Mouse (Mus musculus) thymus, postnatal 25 days (tissue): Measurements from ENCODE around the gene Baiap2l1.
"Not testable (repeated sequence)": the region's sequence is repeated elsewhere in the genome, so short reads cannot be mapped to it uniquely, and the experiment has no call there.

Source experiments
- DNase-seq: peaks from one replicate; pipeline ENCODE4 v3.0.0; 2022

Baiap2l1 gene

DNA sequence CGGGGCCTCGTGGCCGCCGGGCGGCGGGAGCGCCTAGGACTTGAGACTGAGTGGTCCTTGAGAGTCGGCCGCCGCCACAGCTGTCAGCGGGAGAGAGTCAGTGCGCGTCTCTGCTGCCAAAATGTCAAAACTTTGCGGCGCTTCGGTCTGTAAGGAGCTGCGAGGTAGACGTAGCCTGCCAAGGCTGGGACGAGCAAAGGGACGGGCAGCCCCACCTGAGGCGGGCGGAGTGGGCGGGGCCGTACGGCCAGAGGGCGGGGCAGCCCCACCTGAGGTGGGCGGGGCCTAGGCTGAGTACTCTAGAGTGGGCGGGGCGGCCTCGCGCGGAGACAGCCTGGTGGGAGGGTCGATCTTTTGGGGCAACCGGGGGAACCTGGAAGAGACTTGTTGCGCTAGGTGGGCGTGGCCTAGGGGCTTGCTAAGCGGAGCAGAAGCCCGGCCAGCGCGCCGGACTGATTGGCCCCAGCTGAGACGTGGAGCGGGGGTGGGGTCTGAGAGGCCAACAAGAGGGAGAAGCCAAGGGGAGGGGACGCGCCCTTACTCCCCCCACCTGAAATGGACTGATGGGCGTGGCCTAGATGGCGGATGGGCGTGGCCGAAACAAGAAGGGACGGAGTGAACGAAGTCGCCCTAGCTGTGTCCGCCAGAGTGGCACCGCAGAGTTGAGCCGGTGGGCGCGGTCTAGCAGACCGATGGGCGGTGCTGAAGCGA is at the start of gene Baiap2l1:
Baiap2l1 (minus strand) TSS at position 232 of the 711 bp plus-strand sequence.
- DNase-seq = peak; percentile 58

DNA sequence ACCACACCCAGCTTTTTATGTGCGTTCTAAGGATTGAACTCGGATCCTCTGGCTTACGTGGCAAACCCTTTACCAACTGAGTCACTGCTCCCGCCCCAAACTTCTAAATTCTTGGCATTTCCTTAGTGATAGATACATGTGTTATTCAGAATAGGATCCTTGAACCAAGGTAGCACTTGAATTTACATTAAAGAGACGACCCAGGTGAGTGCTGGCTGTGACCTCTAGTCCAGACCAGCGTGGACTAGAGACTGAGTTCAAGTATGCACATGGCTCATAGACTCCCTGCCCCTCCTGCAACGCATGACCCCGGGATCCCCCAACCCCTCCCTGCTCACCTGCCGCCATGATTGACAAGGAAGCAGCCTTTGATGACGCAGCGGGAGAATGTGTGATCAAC is 48.3 kb upstream of the Baiap2l1 start:
- no peak for DNase-seq

DNA sequence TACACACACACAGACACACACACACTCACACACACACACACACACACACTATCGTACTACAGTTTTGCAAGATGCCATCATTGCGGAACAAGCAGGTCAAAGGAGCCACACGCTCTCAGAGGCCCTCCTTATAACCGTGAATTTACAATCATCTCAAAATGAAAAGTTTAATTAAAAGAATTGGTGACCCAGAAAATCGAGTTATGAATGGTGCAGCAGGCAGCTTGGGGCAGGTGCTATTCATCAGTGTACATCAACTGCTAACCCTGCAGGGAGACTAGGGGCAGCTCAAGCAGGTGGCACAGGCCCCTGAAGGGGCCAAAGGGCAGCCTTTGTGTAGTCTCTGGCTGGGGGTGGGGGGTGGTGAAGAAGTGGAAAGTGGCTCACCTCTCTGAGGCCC is 42.9 kb upstream of the Baiap2l1 start:
- no peak for DNase-seq

DNA sequence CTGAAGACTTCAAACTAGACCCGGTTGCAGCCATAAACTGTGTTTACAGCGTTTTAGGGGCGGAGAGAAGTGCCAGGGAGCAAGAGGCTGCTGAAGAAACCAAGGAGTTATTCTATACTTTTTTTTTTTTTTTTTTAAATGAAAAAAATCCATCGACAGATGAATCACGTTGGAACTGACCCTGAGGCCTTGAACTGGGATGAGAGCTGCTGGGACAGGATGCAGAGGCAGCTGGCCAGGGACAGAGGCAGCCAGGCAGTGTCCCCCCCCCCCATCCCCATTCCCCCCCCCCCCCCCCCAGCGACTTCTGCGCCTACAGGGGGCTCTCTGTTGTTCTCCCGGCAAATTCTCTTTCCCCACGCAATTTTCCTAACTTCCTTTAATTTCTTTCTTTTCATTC is 39.7 kb upstream of the Baiap2l1 start:
- no peak for DNase-seq

DNA sequence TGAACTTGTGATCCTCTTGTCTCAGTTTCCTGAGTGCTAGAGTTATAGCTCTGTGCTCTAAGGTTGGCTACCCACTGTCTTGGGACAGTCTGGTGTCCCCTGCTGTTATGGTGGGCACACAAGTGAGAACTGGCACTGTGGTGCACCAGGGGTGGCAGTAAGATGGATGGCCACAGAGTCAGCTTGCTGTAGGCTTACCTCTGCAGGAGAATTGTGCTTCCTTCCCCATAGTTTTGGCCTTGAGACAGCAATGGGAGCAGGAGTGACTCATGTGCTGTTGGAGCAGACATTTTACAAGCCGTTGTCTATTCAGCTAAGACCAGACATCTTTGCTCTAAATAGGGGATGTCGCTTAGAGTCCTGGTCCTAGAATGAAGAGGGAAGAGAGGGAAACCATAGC is 36.2 kb upstream of the Baiap2l1 start:
- DNase-seq = no peak

DNA sequence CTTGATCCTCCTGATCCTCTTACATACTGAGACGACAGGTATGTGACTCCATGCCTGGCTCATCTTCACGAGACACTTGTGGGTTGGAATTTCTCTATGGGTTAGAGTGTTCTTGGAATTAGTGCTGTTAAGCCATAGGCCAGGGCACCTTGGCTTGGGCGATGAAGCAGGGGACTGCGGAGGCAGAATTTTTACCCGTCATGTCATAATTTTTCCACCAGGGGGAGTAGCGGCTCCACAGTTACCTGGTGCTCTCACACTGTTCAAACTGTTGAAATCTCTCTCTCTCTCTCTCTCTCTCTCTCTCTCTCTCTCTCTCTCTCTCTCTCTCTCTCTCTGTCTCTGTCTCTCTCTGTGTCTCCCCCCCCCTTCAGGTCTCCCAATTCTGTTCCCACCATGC is 29.9 kb upstream of the Baiap2l1 start:
- DNase-seq = peak; percentile 22

DNA sequence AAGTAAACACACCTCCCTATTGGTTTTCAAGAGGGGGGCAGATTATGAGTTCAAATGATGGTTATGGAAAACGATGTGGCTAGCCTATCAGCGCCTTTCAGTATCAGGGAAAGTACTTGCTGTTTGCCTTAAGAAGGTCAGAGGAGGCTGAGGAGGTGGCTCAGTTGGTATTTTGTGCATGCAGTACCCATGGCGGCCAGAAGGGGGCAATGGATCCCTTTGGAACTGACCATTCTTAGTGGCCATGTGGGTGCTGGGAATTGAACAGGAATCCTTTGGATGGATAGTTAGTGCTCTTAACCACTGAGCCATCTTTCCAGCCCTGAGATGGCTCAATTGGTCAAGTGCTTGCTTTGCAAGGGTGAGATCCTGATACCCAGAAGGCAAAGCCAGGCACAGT is 26.0 kb upstream of the Baiap2l1 start:
- DNase-seq = peak; percentile 5

DNA sequence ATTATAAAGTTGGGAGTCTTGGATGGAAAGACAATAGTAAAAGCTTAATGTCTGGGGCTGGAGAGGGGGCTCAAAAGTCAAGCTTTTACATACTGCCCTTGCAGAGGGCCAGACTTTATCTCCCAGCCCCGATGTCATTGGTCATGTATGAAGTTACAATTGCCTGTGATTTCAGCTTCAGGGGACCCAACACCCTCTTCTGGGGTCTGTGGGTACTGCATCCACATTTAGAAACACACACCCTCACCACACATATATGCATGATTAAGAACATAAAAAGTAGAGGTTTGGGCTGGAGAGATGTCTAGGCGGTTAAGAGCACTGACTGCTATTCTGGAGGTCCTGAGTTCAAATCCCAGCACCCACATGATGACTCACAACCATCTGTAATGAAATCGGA is 23.9 kb upstream of the Baiap2l1 start:
- no peak for DNase-seq

DNA sequence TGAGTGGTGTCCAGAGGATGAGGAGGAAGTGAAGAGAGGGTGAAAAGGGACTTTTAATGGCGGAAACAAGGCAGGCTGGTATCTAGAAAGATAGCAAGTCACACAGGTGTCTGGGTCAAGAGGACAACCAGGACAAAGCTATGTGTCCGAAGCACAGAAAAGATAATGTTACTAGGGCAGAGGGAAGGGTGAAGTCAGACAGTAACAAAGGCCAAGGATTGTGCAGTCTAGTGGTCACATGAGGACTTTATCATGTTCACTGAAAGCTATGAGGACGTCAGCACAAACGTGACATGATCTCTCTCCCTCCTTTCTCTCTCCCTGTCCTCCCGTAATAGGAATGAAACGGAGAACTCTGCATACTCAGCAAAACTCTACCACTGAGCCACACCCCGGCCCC is 22.8 kb upstream of the Baiap2l1 start:
- DNase-seq = no peak

DNA sequence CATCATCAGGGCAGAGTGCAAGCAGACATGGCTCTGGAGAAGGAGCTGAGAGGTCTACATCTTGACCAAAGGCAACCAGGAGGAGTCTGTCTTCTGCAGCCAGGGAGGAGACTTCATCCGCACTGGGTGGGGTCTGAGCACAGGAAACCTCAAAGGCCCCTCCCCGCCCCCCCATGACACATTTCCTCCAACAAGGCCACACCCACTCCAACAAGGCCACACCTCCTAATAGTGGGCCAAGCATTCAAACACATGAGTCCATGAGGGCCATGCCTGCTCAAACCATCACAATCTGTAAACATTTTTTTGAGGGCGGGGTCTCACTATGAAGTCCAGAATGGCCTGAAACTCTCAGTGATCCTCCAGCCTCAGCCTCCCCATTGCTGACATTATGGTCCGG is 21.5 kb upstream of the Baiap2l1 start:
- no peak for DNase-seq

DNA sequence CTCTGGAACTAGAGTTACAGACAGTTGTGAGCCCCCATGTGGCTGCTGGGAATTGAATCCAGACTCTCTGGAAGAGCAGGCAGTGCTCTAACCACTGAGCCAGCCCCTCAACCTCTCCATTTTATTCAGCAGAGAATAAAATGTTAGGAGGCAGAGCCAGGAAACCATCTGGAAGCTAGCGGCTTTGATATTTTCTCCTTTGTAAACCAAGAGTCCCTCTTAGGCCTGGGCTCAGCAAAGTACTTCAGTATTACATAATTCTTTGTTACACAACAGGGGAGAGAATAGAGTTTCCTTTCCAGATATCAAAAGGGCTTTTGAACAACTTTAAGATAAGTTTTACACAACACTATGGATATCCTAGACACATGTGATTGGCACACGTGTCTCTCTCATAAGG is 15.0 kb upstream of the Baiap2l1 start:
- no peak for DNase-seq

DNA sequence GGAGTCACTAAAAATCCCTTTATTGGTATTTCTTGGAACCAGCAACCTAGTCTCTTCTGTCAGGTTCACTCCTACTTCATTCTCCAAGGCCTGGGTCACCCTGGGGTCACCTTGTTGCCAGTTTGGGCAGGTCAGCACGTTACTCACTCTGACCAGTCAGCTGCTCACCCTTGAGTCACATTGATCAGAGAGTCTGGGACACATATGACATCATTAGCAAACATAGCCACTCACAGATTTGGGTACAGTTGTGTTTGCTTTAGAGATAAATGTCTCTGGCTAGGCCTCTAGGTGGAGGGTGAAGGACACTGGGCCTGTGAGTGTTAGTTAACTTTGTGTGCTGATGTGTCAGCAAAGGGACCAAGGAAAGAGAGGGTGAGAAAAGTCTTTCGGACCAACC is 14.3 kb upstream of the Baiap2l1 start:
- DNase-seq = no peak

DNA sequence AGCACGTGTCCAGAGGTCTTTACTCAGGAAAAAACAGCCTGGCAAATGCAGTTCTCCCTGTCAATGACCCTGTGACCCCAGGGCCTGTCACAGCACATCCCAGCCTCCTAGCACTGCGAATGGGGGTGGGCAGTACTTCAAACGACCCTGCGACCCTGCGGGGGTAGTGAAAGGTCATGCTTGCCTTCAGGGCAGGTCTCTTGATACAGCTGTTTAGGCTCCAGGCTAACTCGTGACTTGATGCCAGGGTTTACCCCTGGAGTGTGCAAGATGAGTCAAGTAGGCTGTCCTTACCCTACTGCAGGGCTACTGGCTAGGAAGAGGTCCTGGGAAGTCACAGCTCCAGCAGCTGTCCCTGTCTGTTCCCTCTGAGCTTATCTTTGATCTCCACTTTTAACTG is 13.1 kb upstream of the Baiap2l1 start:
- DNase-seq = no peak

DNA sequence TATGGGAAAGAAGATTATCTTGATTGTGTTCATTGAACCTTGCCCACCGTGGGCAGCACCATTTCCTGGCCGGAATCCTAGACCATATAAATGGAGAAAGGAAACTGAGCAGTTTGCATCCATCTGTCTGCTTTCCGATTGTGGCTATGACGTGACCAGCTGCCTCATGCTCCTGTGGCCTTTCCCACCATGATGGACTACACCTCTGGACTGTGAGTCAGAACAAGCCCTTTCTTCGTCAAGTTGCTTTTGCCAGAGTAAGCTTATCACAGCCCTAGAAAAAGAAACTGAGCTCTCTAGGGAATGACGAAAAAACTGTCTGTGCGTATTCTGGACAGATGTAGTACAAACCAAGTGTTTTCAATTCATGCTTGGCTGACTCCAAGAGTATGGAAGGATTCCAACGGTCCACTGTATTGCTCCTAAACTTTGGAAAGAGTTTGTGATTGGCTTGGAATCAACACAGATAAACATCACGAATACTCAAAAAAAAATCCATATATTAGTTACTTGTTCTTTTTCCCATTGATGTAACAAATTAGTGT is 10.8 kb upstream of the Baiap2l1 start:
- DNase-seq = no peak

DNA sequence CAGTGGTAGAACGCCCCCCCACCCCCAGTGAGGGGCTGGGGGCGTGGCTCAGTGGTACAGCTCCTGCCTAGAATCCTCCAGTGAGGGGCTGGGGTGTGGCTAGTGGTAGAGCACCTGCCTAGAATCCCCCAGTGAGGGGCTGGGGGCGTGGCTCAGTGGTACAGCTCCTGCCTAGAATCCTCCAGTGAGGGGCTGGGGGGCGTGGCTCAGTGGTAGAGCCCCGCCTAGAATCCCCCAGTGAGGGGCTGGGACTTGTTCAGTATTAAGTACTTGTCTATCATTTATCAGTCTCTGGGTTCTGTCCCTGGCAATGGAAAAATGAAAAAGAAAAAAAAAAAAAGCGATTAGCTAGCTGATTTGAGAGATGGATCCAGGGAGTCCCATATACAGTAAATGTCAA is 8.6 kb upstream of the Baiap2l1 start:
- not testable (repeated sequence) for DNase-seq

DNA sequence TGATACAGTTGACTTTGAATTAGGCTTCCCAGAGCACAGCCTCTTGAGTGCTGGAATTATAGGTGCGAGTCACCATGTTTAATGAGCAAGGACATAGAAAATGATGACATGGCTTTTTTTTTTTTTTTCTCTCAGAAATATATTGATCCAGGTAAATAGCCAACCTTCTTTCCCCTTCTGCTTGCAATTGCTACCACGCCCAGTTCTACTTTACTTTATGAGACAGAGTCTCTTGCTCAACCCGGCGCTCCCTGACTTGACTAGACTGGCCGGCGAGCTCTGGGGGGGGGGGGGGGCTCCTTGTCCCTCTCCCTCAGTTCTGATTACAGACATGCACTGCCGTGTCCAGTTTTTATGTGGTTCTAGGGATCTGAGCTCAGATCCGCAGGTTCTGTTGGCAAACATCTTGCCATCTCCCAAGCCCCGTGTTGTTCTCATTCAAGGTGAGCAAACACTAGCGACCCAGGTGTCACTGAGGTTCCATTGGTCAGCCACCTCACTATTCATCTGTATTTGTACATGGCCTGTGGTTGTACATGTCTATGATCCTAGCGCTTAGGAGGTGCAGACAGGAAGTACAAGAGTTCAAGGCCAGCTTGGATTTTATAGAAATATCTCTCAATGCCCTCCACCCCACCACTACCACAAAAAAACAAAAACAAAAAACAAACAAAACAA is 6.9 kb upstream of the Baiap2l1 start:
- DNase-seq = no peak

DNA sequence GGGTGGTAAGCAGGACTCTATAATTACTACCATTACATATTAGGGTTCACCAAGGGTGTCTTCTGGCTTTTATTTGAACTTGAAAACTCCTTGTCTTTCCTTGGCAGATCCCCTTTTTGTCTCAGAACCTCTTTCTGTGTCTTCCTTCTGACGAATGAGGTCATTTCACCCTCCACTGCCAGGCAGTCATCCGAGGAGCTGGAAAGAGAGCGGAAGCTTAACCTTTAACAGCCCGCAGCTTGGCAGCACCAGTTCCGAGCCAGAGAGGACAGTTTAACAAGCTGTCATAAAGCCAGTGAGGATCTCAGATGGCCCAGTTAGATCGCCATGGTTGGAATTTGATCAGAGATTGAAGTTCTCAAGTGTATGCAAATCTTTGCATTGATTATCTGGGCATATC is 2.4 kb upstream of the Baiap2l1 start:
- DNase-seq = no peak

DNA sequence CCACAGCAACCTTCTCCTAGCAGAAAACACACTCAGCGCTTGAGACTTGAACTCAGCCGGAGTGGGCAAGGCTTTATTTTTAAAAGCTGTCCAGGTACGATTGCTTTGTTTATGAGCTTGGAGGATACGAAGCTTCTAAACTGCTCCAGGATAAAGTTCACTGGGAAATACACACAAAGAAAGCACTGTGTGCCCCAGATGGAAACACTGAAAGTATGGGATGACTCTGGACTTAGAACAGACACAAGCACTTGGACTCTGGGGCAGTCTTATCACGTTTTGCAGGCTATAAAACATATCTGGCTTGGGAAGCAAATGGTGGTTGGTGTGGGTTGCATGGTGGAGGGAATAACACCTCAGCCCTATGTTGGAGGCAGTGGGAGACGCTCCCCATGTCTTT is 2.0 kb upstream of the Baiap2l1 start:
- DNase-seq = no peak

DNA sequence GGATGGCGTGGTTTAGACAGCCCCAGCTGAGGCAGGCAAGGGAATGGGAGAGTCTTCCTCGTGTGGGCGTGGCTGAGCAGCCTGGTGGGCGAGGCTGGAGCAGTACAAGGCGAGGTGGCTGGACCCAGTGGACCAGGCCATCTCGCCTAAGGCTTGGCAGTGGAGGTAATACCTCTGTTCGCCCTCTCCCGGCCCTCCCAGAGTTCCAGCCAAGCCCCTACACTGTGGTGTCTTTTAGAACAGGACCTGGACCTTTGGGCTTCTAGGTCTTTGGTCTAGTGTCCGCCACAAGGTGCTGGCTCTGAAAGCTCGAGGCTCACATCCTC is 643 bp upstream of the Baiap2l1 start:
- DNase-seq = no peak

DNA sequence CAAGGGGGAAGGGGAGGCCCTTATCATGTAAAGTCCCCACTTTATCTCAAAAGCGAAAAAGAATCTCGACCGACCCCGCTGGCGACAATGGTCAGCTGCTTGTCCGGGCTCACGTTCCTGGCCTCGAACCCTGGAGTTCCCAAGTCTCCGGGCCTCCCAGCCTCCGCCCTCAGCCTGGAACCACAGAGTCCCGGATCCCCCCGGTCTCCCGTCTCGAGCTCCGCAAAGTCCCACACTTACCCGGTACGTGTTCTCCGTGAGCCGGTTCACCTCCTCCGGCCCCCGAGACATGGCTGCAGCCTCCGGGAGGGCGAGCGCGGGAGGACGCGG is 396 bp downstream of the Baiap2l1 start:
- DNase-seq = no peak

DNA sequence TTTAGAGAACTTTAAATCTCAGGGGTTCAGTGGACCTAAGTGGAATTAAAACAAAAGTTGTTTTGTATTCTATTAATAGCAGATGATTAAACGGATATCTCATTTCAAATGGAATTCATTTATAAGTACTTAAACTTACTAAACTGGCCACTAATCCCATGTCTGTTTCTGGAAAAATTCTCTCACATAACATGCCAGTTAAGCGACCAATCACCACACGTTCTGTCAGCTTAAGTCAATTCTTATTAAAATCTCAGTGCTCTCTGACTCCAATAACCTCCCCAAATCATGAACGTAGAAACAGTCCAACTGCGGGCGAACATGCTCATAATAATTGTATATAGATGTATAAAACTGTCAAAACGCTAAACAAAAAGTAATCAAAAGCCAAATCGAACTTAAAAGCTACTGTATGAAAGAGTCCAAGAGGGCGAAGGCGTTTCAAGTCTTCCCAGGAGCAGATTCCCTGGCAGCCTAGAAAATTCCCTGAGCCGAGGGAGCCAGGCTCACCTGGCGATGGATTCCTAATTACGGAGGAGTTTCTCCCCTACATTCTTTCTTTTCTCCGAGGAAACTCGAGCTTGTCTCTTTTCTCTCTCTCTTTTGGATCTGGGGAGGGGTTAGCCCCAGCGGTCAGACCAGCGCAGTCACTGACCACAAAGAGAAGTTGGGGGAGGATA is 996 bp downstream of the Baiap2l1 start:
- no peak for DNase-seq

DNA sequence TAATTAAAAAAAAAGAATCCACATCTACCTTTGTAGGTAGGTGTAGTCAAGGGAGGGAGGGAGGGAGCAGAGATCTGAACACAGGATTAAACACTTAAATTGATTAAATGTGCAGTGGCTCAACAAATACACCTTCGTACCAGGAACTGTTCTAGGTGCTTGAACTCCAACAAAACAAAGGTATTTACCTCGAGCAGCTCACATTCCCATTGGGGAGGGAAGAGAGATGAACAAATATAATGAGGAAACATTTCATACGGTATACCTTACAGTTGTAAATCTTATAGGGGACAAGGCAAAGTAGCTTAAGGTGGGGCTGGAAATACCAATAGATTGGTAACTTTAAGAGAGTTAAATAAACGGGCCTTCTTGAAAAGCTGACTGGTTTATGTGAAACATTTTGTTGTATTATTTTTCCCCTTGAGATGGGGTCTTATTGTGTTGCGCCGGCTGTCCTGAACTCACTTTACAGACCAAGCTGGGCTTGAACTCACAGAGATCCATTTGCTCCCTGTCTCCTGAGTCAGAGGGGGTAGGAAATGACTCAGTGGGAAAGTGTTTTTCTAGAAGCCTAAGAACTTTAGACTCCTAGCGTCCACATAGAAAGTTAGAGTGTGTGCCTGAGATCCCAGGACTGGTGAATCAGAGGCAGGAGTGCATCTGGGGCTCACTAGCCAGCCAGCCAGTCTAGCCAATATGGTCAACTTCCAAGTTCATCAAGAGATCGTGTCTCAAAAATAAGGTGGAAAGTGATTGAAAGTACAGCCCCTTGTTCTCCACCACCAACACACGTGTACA is 5.5 kb downstream of the Baiap2l1 start:
- no peak for DNase-seq

DNA sequence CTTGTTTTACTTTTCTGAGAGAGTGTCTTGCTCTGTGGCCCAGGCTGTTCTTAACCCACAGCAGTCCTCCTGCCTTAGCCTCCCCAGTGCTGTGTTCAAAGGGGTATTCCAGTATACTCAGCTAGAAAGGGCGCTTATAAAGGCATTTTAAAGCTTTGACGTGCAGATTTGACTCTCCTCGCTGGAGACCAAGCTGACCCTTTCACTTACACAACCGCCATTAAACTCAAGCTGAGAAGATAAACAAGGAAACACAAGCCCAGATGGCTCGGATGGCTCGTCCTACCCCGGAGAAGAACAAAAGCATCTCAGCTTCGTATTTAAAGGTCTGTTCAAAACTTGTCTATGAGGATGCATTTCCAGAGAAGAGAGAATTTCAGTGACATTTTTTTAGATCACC is 6.7 kb downstream of the Baiap2l1 start:
- no peak for DNase-seq

DNA sequence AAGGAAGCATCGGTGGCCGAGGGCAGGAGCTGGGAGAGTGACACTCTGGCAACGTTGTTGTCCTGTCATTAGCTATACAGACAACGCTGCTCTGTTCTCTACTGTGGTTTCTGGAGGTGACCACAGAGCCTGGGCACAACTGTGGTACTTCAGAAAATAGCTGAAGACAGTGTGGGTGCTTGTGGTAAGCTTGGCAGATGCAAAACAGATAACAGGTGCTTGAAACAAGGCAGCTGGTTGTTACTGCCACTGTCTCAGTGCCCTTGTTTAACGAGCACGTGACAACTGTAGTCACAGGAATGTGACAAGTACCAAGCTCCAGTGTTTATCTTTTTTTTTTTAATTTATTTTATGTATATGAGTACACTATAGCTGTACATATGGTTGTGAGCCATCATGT is 13.3 kb downstream of the Baiap2l1 start:
- DNase-seq = peak; percentile 6
